Mouse (Mus musculus): Measurements from ENCODE around the gene Cdk10.

Cdk10 gene

DNA sequence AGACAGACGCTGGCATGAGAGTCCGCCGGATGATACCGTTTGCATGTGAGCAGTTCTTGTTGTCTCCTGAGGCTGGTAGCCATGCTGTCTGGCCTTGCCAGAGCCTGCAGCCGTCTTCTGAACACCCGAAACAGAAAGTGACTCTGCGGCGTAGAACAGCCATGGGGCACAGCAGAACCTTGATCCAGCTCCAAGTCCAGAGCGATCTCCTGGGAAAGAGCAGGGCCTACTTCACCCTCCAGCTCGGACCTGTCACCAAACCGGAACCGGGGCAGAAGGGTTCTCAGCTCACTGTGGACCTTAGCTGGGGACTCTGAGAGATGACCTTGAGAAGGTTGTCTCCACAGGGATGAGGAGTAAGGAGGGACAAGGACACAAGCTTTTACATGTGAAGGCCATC is 50.5 kb downstream of the Cdk10 start:
- no peak for DNase-seq

DNA sequence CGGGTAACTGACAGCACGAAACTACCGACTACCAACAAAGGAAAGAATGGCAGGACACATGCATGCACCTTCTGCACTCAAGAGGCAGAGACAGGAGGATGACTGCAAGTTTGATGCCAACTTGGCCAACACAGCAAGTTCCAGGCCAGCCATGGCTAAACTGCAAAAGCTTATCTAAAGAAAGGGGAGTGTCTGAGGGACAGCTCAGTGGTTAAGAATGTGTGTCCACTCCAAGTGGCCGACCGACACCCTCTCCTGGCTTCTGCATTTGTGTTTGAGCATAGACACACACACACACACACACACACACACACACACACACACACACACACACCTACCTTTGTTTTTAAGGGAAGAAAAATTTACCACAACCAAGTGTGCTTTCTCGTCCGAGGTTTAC is 53.8 kb downstream of the Cdk10 start:
- no peak for DNase-seq

DNA sequence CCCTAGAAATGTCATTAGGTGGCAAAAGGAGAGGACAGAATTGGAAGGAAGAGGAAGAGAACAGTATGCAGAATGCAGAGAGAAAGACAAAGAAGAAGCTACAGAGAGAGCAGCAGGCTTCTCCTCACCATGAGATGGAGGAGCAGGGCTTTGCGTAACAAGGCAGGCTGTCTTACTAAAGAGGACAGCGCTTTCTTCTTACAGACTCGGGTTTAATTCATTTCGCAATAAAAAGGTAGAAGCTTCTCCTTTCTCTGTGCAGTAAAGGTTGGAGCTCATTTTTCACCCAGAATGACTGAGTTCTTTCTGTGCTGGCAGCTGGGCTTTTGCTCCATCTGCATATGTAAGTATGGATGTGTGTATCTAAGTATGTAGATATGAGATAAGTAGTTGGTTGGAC is 55.2 kb downstream of the Cdk10 start:
- DNase-seq = no peak

DNA sequence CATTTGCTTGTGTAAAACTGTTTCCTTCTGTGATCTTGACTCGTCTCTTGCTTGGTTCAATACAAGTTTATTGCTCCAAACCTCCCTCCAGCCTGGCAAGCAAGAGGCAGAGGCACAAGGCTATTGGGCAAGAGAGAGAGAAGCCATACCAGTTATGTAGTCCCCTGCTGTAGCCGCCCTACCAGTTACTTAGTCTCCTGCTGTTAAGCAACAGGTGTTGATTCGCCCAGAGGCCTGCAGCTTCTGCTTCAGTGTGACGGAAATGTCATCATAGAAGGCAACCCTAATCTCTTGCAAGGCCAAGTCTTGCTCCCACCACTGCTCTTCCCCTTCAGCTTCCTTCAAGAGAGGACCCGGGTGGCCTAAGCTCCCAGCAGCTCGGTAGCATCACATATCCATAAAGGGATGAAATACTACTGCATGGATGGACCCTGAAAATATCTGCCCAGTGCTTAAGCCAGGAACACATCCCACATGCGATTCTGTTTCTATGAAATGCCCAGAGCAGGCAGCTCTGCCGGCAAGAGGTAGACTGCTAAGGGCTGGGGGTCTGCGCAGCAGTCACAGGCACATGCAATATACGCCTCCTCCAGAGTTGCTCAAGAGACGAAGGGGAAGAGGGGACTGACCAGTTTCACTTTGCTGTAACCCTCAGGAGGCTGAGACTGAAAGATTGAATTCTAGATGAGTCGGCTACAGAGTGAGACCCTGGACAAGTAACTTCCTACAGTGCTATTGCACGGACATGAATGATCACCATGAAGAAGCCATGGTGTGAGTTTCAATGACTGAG is 55.9 kb downstream of the Cdk10 start:
- no peak for DNase-seq
